Comparison of ENCODE assay signal across 21 mouse cellular contexts in genomic region chr15:102585501-102585900, GRCm38 (mm10). TPM values are rescaled to one million over a fixed set of nuclear protein-coding genes. Genes with fewer than 3 reads are reported as not detected.
DNase-seq lines count a peak whose midpoint lies in the region; ATAC-seq and TF ChIP-seq lines count a peak whose summit lies in the region.
"Had no signal": no experiment of that assay in that cellular context is flagged by ENCODE, and none has a peak within 500 bp of the region (broad histone marks: within the 10 kb centered on the region; RNA-seq: fewer than 3 reads in every experiment).

No protein-coding gene starts in this region.

- no peak for DNase-seq in hindbrain, embryonic 10.5 days (ENCODE audit: low spot score)
- peak; percentile 48 for DNase-seq in brain, embryonic 14.5 days (ENCODE audit: low read depth)
- DNase-seq in midbrain, embryonic 14.5 days, result peak; percentile 24
- no peak for DNase-seq in spleen, postnatal 10 days (ENCODE audit: low spot score in 2 of 2)
- no peak for DNase-seq in heart, adult 18-20 months
- DNase-seq: adrenal gland, adult 8-10 months; cerebellum, adult 11 months; cerebellum, postnatal 25 days; heart, postnatal 36 days; kidney, postnatal 10 days; layer of hippocampus, adult 9-11 months; liver; liver, postnatal 0 days; right cerebral cortex, postnatal 4 days; thymus, postnatal 4 days had no signal

- no peak for TF ChIP-seq POLR2A in brain, embryonic 14.5 days (IDR thresholded peaks at IDR 0.05; ENCODE audit: borderline replicate concordance, extremely low read depth, insufficient read depth, insufficient read length, poor library complexity, severe bottlenecking)

- H3K36me3 ChIP-seq in hindbrain, embryonic 12.5 days, result no peaks in the 10 kb centered on the region
- peaks cover 3% of the 10 kb centered on the region for H3K36me3 ChIP-seq in hindbrain, embryonic 10.5 days
- H3K36me3 ChIP-seq in forebrain, embryonic 16.5 days (ENCODE audit: control insufficient read depth, insufficient read depth), result no peaks in the 10 kb centered on the region
- no peaks in the 10 kb centered on the region for H3K36me3 ChIP-seq in midbrain, embryonic 14.5 days (ENCODE audit: control insufficient read depth, insufficient read depth, low read length)

- ATAC-seq in hindbrain, embryonic 12.5 days (ENCODE audit: low FRiP score), result no peak
- ATAC-seq in forebrain, embryonic 16.5 days, result no peak
- no peak for ATAC-seq in midbrain, embryonic 14.5 days (ENCODE audit: low FRiP score, low TSS enrichment)
- no peak for ATAC-seq in megakaryocyte progenitor cell, adult 5-6 weeks (replicated peaks; ENCODE audit: poor library complexity)
- ATAC-seq: intestine, embryonic 16.5 days; liver, postnatal 0 days had no signal

- H3K27me3 ChIP-seq in hindbrain, embryonic 12.5 days, result no peaks in the 10 kb centered on the region
- H3K27me3 ChIP-seq in hindbrain, embryonic 10.5 days (ENCODE audit: insufficient read depth, poor library complexity, severe bottlenecking), result no peaks in the 10 kb centered on the region
- H3K27me3 ChIP-seq in forebrain, embryonic 16.5 days (replicated peaks; ENCODE audit: control insufficient read depth, insufficient read depth, low read length), result no peaks in the 10 kb centered on the region
- no peaks in the 10 kb centered on the region for H3K27me3 ChIP-seq in midbrain, embryonic 14.5 days (ENCODE audit: control insufficient read depth, insufficient read depth, low read length)
- H3K27me3 ChIP-seq: heart, embryonic 12.5 days had no signal

- H3K4me3 ChIP-seq in hindbrain, embryonic 12.5 days, result no peak overlapping the region
- no peak overlapping the region for H3K4me3 ChIP-seq in hindbrain, embryonic 10.5 days
- H3K4me3 ChIP-seq in forebrain, embryonic 16.5 days (replicated peaks; ENCODE audit: low read length), result no peak overlapping the region
- H3K4me3 ChIP-seq in midbrain, embryonic 14.5 days (replicated peaks; ENCODE audit: low read depth, low read length), result no peak overlapping the region
- H3K4me3 ChIP-seq: heart, embryonic 12.5 days had no signal

- no peak overlapping the region for H3K4me2 ChIP-seq in hindbrain, embryonic 12.5 days (replicated peaks)
- no peak overlapping the region for H3K4me2 ChIP-seq in forebrain, embryonic 16.5 days (ENCODE audit: low read length)
- no peak overlapping the region for H3K4me2 ChIP-seq in midbrain, embryonic 14.5 days (ENCODE audit: low read length)
- H3K4me2 ChIP-seq: heart, embryonic 12.5 days had no signal

- H3K4me1 ChIP-seq in hindbrain, embryonic 12.5 days, result peaks cover 11% of the 10 kb centered on the region
- H3K4me1 ChIP-seq in hindbrain, embryonic 10.5 days (replicated peaks), result 0 out of 2 replicates have a peak, but pooled peaks cover 9% of the 10 kb centered on the region
- H3K4me1 ChIP-seq in forebrain, embryonic 16.5 days (replicated peaks; ENCODE audit: control insufficient read depth, insufficient read depth, low read length), result peaks cover 22% of the 10 kb centered on the region
- peaks cover 17% of the 10 kb centered on the region for H3K4me1 ChIP-seq in midbrain, embryonic 14.5 days (ENCODE audit: control insufficient read depth, insufficient read depth, low read length)
- H3K4me1 ChIP-seq: heart, embryonic 12.5 days had no signal

- TF ChIP-seq CTCF in brain, embryonic 14.5 days (IDR thresholded peaks at IDR 0.05; ENCODE audit: borderline replicate concordance, extremely low read depth, insufficient read depth, insufficient read length), result no peak

- H3K9ac ChIP-seq in hindbrain, embryonic 12.5 days, result no peak overlapping the region
- H3K9ac ChIP-seq in forebrain, embryonic 16.5 days (replicated peaks; ENCODE audit: low read depth, low read length), result 0 out of 2 replicates have a peak overlapping the region, but pooled peaks have one; percentile 15
- no peak overlapping the region; the same call in 1 of the 2 replicates for H3K9ac ChIP-seq in midbrain, embryonic 14.5 days (replicated peaks; ENCODE audit: low read length)
- H3K9ac ChIP-seq: heart, embryonic 12.5 days; liver, postnatal 0 days had no signal

- H3K9me3 ChIP-seq in hindbrain, embryonic 12.5 days (replicated peaks), result no peaks in the 10 kb centered on the region
- no peaks in the 10 kb centered on the region for H3K9me3 ChIP-seq in hindbrain, embryonic 10.5 days
- H3K9me3 ChIP-seq in forebrain, embryonic 16.5 days (ENCODE audit: control insufficient read depth, low read length), result no peaks in the 10 kb centered on the region
- no peaks in the 10 kb centered on the region for H3K9me3 ChIP-seq in midbrain, embryonic 14.5 days (ENCODE audit: control insufficient read depth, low read length)
- H3K9me3 ChIP-seq: heart, embryonic 12.5 days had no signal

- H3K27ac ChIP-seq in hindbrain, embryonic 12.5 days, result peak overlapping the region; percentile 49
- no peak overlapping the region for H3K27ac ChIP-seq in hindbrain, embryonic 10.5 days
- peak overlapping the region; percentile 86 for H3K27ac ChIP-seq in forebrain, embryonic 16.5 days (ENCODE audit: low read length)
- H3K27ac ChIP-seq in midbrain, embryonic 14.5 days (replicated peaks; ENCODE audit: low read depth, low read length), result peak overlapping the region; percentile 43

- 72% methylated on average over 5 of the region's 5 CpGs for WGBS in hindbrain, embryonic 12.5 days
- WGBS in hindbrain, embryonic 10.5 days, result 91% methylated on average over 5 of the region's 5 CpGs
- WGBS in forebrain, embryonic 16.5 days, result 25% methylated on average over 5 of the region's 5 CpGs
- 39% methylated on average over 5 of the region's 5 CpGs for WGBS in midbrain, embryonic 14.5 days

RNA-seq across cellular contexts. Expression of gene Gm28047, which starts 39.4 kb away (rescaled TPM):
- polyA plus RNA-seq in hindbrain, embryonic 12.5 days (2016; fragmentation: Nextera tagmentation; extraction: Ambion mirVana), result not detected in 2 replicates
- not detected in 2 replicates for polyA plus RNA-seq in hindbrain, embryonic 10.5 days (2016; fragmentation: Nextera tagmentation; extraction: Ambion mirVana)
- not detected in 2 replicates for polyA plus RNA-seq in brain, embryonic 14.5 days (2012; rRNA removed)
- polyA plus RNA-seq in forebrain, embryonic 16.5 days (2015; fragmentation: Nextera tagmentation; extraction: Ambion mirVana), result not detected in 2 replicates
- not detected in 2 replicates for polyA plus RNA-seq in midbrain, embryonic 14.5 days (2014; fragmentation: Nextera tagmentation; extraction: Ambion mirVana)
- 0.78 TPM in 1 of 2 replicates, not detected in the other for total RNA-seq in megakaryocyte progenitor cell, adult 5-6 weeks (2015)
- not detected in 2 replicates for total RNA-seq in megakaryocyte progenitor cell, adult 5-6 weeks (2017)
- total RNA-seq in heart, adult 18-20 months (2021), result 1 to 10 TPM in 1 of 2 experiments, not detected in 1; 2.5 TPM
- polyA plus RNA-seq: heart, embryonic 12.5 days; intestine, embryonic 16.5 days; liver, postnatal 0 days; neural tube, embryonic 11.5 days had no signal

RNA-seq across cellular contexts. Expression of gene Atf7, which starts 39.8 kb away (rescaled TPM):
- 23.6 and 24.5 TPM in 2 replicates for polyA plus RNA-seq in hindbrain, embryonic 12.5 days (2016; fragmentation: Nextera tagmentation; extraction: Ambion mirVana)
- 17.5 and 20.4 TPM in 2 replicates for polyA plus RNA-seq in hindbrain, embryonic 10.5 days (2016; fragmentation: Nextera tagmentation; extraction: Ambion mirVana)
- 42.5 and 48.8 TPM in 2 replicates for polyA plus RNA-seq in brain, embryonic 14.5 days (2012; rRNA removed)
- 26.8 and 27.5 TPM in 2 replicates for polyA plus RNA-seq in forebrain, embryonic 16.5 days (2015; fragmentation: Nextera tagmentation; extraction: Ambion mirVana)
- polyA plus RNA-seq in midbrain, embryonic 14.5 days (2014; fragmentation: Nextera tagmentation; extraction: Ambion mirVana), result 13.0 and 13.2 TPM in 2 replicates
- 149 and 164 TPM in 2 replicates for total RNA-seq in megakaryocyte progenitor cell, adult 5-6 weeks (2015)
- 35.3 and 55.5 TPM in 2 replicates for total RNA-seq in megakaryocyte progenitor cell, adult 5-6 weeks (2017)
- total RNA-seq in heart, adult 18-20 months (2021), result 10 to 100 TPM; 41.2 to 44.9 TPM

Comparison
In these comparisons a context has a peak if more than half of its experiments do, and no peak if none do; other contexts are left out.
1. DNase-seq: peak in brain, embryonic 14.5 days (single experiment) and midbrain, embryonic 14.5 days (single experiment); none in hindbrain, embryonic 10.5 days (single experiment), spleen, postnatal 10 days (0 of 2) and heart, adult 18-20 months (0 of 2).